Mouse (Mus musculus) spleen, adult 2 months (tissue): ENCODE data around the gene Brca1.

Source experiments
- CTCF ChIP-seq: fragments of 200-500 bp; IDR thresholded peaks from 2 replicates; pipeline ENCODE4 v1.5.1; 2011; ENCODE audit warnings: mild to moderate bottlenecking, inconsistent platforms; ENCODE audit not compliant: insufficient read depth, insufficient read length, insufficient replicate concordance; ENCODE audit errors: extremely low read depth
- POLR2A ChIP-seq: fragments of 200-500 bp; IDR thresholded peaks from 2 replicates; pipeline ENCODE4 v1.6.1; 2011; ENCODE audit warnings: low read depth, low read length, inconsistent platforms

GRCm38 (mm10) chr11:101454702-101455101, 97.1 kb downstream of the Brca1 start:
- TF ChIP-seq CTCF: no peak
- TF ChIP-seq POLR2A: no peak
